Mouse (Mus musculus): ENCODE data around the gene Apba2.

Apba2 gene

DNA sequence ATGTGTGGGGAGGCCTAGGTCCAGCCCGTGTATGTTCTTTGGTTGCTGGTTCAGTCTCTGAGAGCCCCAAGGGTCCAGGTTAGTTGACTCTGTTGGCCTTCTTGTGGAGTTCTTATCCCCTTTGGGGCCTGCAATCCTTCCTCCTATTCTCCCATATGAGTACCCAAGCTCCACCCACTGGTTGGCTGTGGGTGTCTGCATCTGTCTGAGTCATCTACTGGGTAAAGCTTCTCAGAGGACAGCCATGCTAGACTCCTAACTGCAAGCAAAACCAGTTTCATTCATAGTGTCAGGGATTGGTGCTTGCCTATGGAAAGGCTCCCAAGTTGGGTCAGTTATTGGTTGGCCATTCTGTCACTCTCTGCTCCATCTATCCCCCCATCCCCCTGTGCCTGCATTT, 29.8 kb downstream of the Apba2 start:
- no peak for DNase-seq (ENCODE audit: low read depth, low spot score)

DNA sequence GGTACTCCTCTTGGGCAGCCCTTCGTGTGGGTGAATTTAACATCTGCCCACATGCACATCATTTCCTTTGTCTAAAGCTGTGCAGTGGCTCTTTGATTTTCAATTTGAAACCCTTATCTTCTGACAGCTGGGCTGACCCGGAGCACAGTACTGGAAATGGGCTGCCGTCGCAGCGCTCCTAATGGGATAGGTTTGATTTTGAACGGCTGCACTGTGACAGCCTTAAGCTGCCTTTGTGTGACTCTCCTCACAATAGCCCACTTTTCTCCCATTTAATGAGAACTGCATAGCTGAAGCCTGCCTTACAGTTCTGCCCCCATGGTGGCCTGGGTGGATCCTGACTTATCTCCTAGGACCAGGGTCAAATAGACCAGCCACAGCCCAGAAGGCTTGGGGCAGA, 31.9 kb downstream of the Apba2 start:
- DNase-seq (ENCODE audit: low read depth, low spot score) = no peak

DNA sequence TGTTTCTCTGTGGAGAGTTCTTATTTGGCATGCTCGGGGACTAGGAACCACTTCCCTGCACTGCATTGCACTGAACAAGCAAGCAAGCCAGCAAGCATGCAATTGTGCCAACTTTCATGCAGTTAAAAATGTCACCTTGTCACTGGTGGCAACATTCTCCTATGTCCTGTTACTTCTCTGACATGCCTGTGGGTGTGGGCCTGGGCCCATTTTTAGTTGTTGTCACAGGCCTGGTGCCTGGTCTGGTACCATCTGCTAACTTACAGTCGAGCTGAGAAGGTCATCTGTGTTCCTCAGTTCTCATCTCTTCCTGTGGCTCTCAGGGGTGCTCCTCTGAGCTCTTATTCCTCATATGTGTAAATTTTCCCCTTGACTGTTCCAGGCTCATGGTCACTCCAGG, 33.8 kb downstream of the Apba2 start:
- no peak for DNase-seq (ENCODE audit: low read depth, low spot score)

DNA sequence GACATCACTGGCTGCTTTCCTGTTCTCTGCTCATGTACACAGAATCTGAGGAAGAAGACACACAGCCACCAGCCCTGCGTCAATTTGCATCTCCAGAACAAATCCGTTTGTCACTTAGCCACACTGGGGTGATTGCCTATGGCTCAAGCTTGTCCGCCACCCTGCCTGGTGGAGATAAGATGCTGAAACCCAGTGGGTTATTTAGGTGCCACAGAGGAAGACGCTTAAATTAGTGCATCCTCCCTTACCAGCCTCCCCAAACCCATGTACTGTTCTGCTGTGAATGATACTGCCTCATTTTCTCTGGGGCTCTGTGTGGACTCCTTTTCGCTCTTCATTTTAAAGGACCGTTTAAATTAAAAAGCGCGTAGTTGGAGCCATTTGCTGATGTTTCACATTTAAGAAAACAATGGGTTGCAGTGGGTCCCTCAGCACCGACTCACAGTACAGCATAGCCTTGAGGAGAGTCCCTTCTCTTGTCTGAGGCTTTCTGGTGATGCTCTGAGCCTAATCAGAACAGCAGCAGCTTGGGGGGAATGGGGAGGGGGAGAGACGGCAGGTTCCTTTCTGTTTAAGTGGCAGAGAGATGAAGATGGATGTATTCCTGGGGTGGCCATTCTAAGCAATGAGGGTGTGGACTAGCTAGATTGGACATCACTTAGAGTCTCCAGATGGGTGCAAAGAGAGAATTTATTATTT, 38.1 kb downstream of the Apba2 start:
- DNase-seq (ENCODE audit: low read depth, low spot score) = no peak

DNA sequence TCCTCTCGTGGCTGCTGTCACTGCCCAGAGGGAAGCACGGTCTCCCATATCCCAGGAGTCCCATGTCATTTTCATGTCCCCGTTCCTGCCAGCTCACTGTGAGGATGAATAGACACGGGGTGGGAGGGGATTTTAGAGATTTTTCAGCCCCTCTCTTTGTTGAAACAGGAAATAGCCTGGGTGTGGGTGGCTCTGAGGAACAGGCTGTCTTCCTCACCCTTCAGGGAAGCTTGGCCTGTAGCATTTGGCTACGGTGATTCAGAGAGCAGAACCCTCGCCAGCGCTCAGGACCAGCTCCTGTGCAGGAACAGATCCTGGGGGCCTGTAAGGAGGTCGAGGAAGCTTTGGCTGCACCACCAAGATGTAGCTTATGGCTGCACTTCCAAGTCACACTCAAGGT, 45.3 kb downstream of the Apba2 start:
- DNase-seq (ENCODE audit: low read depth, low spot score) = no peak

DNA sequence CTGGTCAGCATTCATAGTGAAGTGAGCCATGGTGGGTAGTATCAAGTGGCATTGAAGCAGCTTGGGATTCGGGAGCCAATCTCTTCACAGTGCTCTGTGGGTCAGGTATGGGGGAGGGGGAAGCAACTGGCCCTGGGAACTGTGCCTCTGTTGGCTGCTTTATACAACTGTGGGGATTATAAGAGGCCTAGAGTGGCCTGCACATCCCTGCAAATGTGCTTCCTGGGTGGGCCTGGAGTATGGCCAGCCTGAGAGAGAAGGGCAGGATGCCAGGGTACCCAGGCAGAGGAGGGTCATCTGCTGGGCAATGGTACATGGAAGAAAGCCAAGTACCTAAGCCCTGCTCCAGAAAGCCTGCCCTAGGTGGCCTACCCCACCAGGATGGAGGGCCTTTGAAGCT, 49.4 kb downstream of the Apba2 start:
- no peak for DNase-seq (ENCODE audit: low read depth, low spot score)

DNA sequence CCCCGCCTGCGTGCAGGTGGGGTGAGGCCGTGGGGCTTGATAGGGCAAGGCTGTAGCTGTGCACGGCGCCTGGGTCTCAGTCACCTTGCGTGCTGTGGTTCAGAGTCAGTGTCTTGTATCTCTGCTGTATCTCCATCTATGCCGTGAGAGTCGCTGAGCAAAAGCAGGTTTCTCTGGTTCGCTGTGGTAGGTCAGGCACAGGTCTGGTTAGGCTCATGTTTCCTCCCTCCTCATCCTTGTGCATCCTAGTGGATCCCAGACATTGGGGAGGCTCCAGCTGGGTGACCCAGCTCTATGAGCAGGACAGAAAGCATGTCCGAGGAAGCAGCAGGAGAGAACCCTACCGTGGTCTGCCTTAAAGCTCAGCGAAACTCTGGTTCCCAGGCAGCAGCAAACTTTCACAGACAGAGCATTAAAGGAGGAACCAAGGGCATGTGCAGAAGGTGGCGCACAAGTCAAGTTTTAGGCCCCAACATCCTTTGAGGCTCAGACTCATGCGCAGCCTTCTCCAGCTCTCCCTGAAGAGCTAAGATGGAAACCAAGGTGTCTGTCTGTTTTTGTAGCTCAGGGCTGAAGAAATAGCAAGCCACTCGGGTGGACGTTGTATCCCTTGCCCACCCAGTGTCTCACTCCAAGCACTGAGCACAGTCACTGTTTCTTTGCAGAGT, 51.2 kb downstream of the Apba2 start:
- DNase-seq (ENCODE audit: low read depth, low spot score) = no peak

DNA sequence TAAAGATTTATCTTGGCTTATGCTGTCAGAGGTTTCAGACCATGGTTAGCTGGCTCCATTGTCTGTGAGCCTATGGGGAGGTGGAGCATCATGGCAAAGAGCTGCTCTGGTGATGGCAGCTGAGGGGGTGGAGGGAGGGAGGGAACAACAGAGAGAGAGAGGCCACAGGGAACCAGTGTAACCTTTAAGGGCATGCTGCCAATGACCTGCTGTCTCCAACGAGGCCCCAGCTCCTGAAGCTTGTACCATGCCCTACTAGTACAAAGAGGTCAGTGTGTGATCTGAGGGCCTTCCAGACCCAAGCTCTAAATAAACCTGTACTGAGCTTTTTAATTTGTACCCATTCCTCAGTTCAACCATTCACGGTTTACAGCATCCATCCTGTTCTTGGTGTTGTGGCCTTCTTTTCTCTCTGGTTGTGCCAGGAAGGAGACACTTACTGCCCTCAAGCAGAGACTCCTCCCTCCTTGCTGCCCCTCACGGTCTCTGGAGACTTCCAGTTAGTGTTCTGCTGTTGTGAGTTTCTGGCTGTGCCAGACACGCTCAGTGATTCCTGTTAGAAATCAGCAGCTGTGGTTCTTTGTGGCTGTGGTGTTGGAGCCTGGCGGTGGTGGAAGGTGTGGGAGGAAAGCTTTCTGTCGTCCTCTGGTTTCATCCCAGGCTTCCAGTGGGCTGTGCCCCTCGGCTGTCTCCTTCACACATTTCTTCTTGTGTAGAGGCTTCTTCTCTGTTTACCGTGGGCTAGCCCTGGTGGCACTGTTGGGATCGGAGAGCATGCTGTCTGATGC, 60.4 kb downstream of the Apba2 start:
- DNase-seq (ENCODE audit: low read depth, low spot score) = no peak

DNA sequence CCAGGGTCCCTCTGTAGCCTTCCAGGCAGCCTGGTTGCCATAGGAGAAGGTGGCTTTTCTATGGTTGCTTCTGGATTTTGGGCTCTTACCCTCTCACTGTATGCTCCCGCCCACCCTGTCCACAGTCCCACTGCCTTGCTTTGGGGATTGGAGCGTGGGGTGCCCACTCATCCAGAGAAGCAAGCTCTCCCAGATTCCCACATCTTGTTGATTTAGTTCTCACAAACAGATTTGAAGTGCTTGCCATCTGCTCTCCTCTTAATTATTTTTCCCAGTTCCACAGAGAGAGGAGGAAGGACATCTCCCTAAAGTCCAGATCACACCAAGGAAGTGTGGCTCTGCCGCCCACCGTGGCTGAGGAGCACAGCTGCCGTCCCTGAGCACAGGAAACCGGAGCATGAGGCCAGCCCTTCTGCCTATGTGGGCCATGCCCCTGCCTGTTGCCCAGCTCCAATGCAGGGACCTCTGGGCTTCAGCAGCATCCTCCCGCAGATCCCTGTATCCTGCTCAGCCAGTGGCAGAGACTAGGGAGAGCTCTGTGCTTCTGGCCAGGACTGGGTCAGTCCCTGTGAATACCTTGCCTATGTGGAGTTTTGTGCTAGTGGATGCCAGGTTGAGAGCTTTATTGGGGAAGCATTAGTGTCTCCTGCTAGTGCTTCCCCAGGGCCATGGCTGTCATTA, 63.5 kb downstream of the Apba2 start:
- DNase-seq (ENCODE audit: low read depth, low spot score) = no peak

DNA sequence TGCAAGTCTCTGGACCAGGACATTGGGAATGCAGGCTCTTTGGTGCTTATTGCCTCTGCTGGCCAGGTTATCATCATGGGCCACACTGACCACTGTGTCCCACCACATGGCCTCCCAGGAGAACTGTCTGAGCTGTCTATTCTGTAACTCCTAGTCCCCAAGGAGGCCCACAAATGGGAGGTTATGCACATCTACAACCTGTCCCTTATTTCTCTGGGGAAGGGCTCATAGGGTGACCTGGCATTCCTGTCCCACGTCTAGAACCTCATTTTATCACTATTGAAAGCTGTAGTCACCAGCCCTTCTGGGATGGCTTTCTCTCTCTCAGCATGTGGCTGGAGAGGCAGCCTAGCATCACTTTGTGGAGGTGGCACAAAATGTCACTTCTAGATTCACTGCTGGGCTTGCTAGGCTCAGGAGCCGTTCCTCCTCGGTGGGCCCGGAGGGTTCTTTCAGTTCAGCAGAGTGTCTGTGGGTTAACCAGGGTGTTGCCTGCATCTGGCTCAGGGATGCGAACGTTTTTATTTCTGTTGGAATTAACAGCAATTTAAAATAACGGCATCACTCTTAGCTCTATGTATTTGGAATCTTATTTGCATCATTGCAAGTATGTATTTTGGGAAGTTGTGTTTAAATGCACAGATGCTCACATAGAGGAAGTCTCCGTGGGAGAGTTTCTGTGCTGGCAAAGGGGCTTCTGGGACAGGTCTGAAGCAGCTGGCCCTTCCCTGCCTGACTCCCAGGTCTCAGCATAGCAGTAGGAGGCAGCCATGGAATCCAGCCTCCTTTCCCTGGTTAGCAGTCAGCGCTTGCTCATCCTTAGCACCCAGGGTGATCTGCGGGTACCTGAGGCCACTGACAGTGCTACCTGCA, 65.1 kb downstream of the Apba2 start:
- DNase-seq (ENCODE audit: low read depth, low spot score) = no peak

DNA sequence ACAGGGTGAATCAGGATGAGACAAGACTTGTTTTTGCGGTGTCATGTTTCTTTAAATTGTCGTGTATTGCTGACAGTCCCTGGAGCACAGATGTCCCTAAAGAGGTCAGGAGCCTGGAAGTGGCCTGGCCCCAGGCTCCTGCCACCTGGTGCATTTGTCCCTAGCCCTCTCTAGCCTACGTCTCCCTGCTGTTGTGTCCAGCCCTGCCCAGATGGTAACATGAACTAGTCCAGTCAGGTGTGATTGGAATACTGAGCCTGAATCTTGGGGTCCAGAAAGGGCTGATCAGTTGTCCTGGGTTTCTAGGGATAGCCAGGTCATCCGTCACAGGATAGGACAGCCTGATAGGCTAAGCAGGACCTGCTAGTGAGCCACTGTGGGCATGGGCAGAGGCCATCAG, 67.2 kb downstream of the Apba2 start:
- DNase-seq (ENCODE audit: low read depth, low spot score) = no peak

DNA sequence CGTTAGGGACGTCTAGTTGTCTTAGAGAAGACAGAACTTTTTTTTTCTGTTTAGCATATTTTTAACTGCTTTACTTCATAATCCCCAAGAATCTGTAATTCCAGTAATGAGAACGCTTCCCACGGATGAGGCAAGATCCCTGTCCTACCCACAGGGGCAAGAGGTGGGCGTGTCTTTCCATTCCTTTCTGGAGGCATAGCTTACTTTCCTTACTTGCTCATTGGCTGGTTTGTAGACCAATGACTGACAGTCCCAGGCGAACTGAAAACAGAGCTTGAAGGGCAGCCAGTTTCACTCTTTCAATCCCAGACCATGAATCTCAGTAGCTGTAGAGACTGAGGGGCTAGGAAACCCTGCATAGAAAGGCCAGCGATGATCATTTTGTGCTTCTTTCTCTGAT, 68.2 kb downstream of the Apba2 start:
- DNase-seq (ENCODE audit: low read depth, low spot score) = no peak

DNA sequence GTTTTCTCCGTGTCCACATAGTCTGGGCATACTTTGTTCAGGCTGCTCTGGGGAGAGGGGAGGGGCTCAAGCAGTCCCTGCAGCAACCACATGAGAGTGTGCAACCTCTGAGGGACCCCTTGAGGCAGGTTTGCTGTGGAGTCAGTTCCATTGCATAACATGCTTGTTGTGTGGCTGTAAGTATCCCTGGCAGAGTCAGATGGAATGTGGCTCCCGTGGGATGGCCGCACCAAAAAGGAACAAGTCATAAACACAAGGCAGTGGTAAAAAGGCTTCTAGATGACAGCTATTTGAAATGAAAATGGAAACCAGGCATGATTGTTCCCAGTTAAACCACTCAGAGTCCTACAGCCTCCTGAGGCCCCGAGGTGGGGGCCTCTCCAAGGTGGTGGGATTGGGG, 69.4 kb downstream of the Apba2 start:
- no peak for DNase-seq (ENCODE audit: low read depth, low spot score)

DNA sequence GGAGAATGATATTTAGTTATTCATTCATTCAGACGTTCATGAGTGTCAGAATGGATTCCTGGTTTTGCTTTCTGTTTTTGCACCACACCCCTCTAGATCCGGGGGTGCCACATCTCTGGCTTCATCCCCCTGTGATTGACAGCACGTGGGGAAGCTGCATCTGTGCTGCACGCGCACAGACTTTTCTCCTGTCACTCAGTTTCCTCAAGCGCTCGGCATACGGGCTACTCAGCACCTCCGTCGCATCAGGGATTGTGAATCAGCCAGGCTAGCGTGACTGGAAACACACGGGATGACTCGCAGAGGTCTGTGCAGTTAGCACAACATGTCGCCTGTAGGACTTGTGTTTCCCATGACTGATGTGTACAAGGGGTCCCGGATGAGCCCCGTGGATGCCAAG, 72.6 kb downstream of the Apba2 start:
- no peak for DNase-seq (ENCODE audit: low read depth, low spot score)

DNA sequence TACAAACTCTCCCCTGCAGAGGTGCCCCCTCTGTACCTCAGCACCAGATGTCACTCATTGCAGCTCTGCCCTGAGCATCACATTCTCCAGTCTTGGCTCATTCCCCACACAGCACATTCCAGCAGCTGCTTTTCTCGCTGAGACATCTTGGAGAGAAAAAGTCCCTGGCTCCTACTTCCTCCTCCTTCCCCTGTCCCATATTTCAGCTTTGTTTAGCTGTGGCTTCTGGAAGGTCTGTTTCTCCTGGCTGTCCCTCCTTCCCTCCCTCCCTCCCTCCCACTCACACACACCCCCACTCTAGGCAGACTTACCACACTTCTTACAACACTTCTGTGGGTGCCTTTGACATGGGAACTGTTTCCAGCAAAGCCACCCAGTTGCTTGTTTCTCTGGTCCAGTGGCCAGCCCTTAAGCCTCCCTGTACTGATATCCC, 75.0 kb downstream of the Apba2 start:
- no peak for DNase-seq (ENCODE audit: low read depth, low spot score)

DNA sequence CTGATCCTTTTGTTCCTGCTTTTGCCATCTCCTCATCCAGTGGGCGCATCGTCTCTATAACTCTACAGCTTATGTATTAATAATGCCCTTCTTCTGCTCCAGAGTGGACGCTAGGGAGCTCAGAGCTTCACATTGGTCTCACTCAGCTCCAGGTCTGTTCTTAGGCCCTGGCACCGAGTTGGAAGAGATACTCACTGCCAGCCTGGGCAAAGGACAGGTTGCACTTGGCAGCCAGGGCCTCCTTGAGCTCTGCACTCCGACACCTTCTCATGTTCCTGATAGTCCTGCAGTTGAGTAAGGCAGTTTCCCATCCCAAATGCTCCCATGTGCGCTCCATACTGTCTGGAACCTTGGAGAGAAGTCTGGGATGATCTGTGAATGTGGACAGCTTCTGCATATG, 76.7 kb downstream of the Apba2 start:
- no peak for DNase-seq (ENCODE audit: low read depth, low spot score)

DNA sequence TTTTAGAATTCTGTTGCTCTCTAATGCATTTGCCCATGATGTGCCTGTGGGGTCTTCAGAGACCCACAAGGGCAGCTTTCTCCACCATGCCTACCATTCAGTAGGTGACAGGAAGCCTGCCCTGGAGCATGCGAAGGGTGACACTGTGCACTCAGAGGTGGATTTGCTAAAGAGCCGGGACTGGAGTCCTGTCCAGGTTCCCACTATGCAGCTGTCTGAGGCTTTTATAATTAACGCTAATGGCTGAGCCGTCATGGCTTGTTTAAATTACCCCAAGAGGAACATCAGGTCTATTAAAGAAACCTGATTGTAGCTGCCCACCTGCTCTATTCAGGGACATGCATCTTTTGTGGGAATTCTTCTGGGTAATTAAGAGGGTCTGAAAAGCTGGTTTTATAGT, 78.4 kb downstream of the Apba2 start:
- DNase-seq (ENCODE audit: low read depth, low spot score) = no peak

DNA sequence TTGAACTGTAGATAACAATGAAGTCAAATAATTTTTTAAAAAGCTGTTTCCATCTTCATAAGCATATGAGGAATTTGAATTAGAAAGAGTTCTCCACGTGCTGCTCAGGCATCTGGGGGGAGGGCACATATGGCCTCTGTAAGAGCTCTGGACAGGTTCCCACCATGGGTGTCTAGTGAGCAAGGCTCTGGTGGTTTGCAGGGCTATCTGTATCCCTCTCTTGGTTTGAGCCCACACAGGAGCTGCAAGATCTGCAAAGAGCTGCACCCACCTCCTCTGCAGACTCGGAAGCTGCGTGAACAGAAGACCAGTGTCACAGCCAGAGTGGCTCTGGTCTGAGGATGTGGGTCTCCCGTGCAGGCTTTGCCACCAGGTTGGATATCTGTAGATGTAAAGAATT, 78.8 kb downstream of the Apba2 start:
- no peak for DNase-seq (ENCODE audit: low read depth, low spot score)

DNA sequence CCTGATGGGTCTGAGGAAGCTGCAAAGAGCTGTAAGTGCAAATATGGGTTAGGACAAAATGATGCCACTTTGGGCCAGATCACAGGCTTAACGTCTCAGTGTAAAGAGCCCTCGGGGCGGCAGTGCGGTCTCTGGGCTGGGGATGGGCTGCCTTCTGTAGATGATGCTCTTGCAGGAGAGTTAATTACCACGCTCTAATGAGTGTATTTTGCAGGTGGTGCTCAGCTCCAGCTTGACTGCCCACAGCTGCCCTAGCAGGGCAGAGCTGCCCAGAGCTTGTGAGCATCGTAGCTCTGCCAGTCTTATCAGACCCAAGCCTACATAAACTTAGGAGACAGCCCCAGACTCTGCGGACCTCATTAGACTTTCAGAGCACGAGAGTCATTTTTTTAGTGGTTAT, 80.9 kb downstream of the Apba2 start:
- no peak for DNase-seq (ENCODE audit: low read depth, low spot score)

DNA sequence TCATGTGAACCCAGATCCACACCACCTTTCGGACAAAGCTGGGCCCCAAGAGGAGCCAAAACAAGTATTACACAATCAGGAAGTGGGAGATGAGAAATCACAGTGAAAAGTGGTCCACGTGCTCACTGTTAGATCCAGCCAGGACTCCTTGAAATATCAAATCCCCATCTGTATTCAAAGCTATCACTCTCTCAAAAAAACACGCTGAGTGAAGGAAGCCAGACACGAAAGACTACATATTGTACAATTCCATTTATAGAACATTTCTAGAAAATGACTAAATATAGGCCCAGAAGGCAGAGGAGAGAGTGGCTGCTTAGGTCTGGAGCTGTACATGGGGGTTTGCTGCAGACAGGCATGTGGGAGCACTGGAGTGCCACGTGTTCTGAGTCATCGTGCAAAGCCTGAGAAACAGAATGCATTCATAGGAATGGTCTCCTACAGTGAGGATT, 82.2 kb downstream of the Apba2 start:
- no peak for DNase-seq (ENCODE audit: low read depth, low spot score)

DNA sequence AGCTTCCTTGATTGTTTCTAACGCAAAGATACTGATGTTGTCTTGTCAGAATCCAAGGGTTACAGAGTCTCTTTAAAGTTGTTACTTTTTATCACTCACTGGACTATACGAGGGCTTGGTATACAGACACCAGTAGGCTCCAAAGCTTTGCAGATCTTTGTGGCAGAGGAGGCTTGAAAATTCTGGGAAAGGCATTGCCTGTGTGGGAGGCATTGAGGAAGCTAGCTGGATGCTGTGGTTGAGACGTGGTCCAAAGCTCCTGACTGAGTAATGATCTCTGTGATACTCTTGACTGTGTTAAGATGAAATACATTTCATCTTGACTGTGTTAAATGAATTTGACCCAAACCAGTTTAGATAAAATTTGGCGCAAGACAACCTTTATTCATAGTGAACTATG, 84.6 kb downstream of the Apba2 start:
- no peak for DNase-seq (ENCODE audit: low read depth, low spot score)

All from CD4-positive, CD25-positive, alpha-beta regulatory T cell, adult 2 months (primary cell).